Mouse (Mus musculus): ENCODE results near the gene Spata13. TPM values are rescaled to one million over a fixed set of nuclear protein-coding genes. Genes with fewer than 3 reads are reported as not detected.

Gene Spata13
- total and polyA plus RNA-seq, 3 experiments: 0.39 to 1.5 TPM; not detected in 1

GRCm38 (mm10) chr14:60746141-60746540, 112.3 kb downstream of the Spata13 start:
- H3K36me3 ChIP-seq (ENCODE audit: control insufficient read depth in 1 of 2, insufficient read depth in 2 of 2, low read length in 2 of 2): no peaks in the 10 kb centered on the region
- H3K27me3 ChIP-seq (ENCODE audit: control insufficient read depth in 1 of 2, insufficient read depth in 2 of 2, low read length in 2 of 2): no peaks in the 10 kb centered on the region
- H3K4me3 ChIP-seq (ENCODE audit: control insufficient read depth in 1 of 2, insufficient read depth in 1 of 2, low read depth in 2 of 2, low read length in 2 of 2): no peak overlapping the region
- no peak for TF ChIP-seq E2F4 (IDR thresholded peaks at IDR 0.05; ENCODE audit: borderline replicate concordance, low read depth, low read length)
- 0 out of 2 replicates have a peak, but pooled peaks have one; percentile 12 for TF ChIP-seq MAFK (IDR thresholded peaks at IDR 0.05; ENCODE audit: borderline replicate concordance, low read depth, low read length)
- H3K9me3 ChIP-seq (replicated peaks; ENCODE audit: insufficient read depth, low read length): no peaks in the 10 kb centered on the region
- no peaks in the 10 kb centered on the region for H3K79me2 ChIP-seq (ENCODE audit: control insufficient read depth, insufficient read depth, low read length, poor library complexity)
- no peak for DNase-seq (ENCODE audit: low read depth, low spot score)
- H3K9ac ChIP-seq (ENCODE audit: control insufficient read depth, low read depth, low read length, poor library complexity, severe bottlenecking): no peak overlapping the region
- H3K4me1 ChIP-seq (ENCODE audit: control insufficient read depth in 1 of 2, insufficient read depth in 2 of 2, low read length in 2 of 2): no peaks in the 10 kb centered on the region
- no peak overlapping the region for H3K27ac ChIP-seq (ENCODE audit: control insufficient read depth, low read depth, low read length)

DNA sequence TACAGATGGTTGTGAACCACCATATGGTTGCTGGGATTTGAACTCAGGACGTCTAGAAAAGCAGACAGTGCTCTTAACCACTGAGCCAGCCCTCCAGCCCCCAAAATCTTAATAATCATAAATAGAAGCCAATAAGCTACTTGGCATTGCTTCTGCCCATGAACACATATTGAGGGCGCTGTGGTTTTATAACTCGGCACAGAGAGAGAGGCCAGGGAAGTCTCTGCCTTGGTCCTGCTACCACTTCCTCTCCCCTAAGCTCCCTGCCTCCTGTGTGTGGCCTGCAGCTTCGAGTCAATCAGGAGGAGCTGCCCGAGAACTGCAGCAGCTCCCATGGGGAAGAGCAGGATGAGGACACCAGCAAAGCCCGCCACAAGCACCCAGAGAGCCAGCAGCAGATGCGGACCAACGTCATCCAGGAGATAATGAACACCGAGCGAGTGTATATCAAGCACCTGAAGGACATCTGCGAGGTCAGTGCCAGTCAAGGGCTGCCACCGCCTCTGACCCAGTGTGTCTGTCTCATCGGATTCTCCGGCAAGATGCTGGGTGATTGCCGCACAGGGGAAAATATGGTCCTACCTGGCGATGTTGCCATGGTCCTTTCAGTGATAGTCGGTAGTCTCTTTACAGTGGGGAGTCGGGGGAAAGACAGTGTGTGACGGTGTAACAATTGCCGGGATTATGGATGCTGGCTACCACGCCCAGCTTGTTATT, 113.5 kb downstream of the Spata13 start:
- Histone ChIP-seq H3K4me3 (ENCODE audit: control insufficient read depth in 1 of 2, insufficient read depth in 1 of 2, low read depth in 2 of 2, low read length in 2 of 2) (no peak overlapping the region), H3K27ac (ENCODE audit: control insufficient read depth, low read depth, low read length) (no peak overlapping the region), H3K9ac (ENCODE audit: control insufficient read depth, low read depth, low read length, poor library complexity, severe bottlenecking) (no peak overlapping the region), H3K36me3 (ENCODE audit: control insufficient read depth in 1 of 2, insufficient read depth in 2 of 2, low read length in 2 of 2) (no peaks in the 10 kb centered on the region), H3K79me2 (ENCODE audit: control insufficient read depth, insufficient read depth, low read length, poor library complexity) (no peaks in the 10 kb centered on the region), H3K9me3 (replicated peaks; ENCODE audit: insufficient read depth, low read length) (no peaks in the 10 kb centered on the region), H3K4me1 (ENCODE audit: control insufficient read depth in 1 of 2, insufficient read depth in 2 of 2, low read length in 2 of 2) (no peaks in the 10 kb centered on the region), H3K27me3 (ENCODE audit: control insufficient read depth in 1 of 2, insufficient read depth in 2 of 2, low read length in 2 of 2) (no peaks in the 10 kb centered on the region)
- no peak for DNase-seq (ENCODE audit: low read depth, low spot score)
- TF ChIP-seq MAX (IDR thresholded peaks at IDR 0.05; ENCODE audit: low read length): no peak
- no peak for TF ChIP-seq CHD1 (IDR thresholded peaks at IDR 0.05; ENCODE audit: low read depth, low read length)
- TF ChIP-seq BHLHE40 (IDR thresholded peaks at IDR 0.05; ENCODE audit: borderline replicate concordance, low read depth, low read length): no peak
- no peak for TF ChIP-seq USF2 (IDR thresholded peaks at IDR 0.05; ENCODE audit: borderline replicate concordance in 1 of 2, insufficient read depth in 1 of 2, low read depth in 1 of 2, low read length in 2 of 2)
- no peak for TF ChIP-seq ZKSCAN1 (IDR thresholded peaks at IDR 0.05; ENCODE audit: low read depth, low read length)

GRCm38 (mm10) chr14:60749880-60750279, 116.1 kb downstream of the Spata13 start:
- no peaks in the 10 kb centered on the region for H3K9me3 ChIP-seq (replicated peaks; ENCODE audit: insufficient read depth, low read length)
- no peaks in the 10 kb centered on the region for H3K36me3 ChIP-seq (ENCODE audit: control insufficient read depth in 1 of 2, insufficient read depth in 2 of 2, low read length in 2 of 2)
- TF ChIP-seq SMC3 (IDR thresholded peaks at IDR 0.05; ENCODE audit: low read depth, low read length) (no peak), BHLHE40 (IDR thresholded peaks at IDR 0.05; ENCODE audit: borderline replicate concordance, low read depth, low read length) (no peak)
- H3K4me1 ChIP-seq (ENCODE audit: control insufficient read depth in 1 of 2, insufficient read depth in 2 of 2, low read length in 2 of 2): no peaks in the 10 kb centered on the region
- no peak overlapping the region for H3K4me3 ChIP-seq (ENCODE audit: control insufficient read depth in 1 of 2, insufficient read depth in 1 of 2, low read depth in 2 of 2, low read length in 2 of 2)
- H3K79me2 ChIP-seq (ENCODE audit: control insufficient read depth, insufficient read depth, low read length, poor library complexity): no peaks in the 10 kb centered on the region
- no peak overlapping the region for H3K9ac ChIP-seq (ENCODE audit: control insufficient read depth, low read depth, low read length, poor library complexity, severe bottlenecking)
- no peaks in the 10 kb centered on the region for H3K27me3 ChIP-seq (ENCODE audit: control insufficient read depth in 1 of 2, insufficient read depth in 2 of 2, low read length in 2 of 2)
- no peak overlapping the region for H3K27ac ChIP-seq (ENCODE audit: control insufficient read depth, low read depth, low read length)
- no peak for DNase-seq (ENCODE audit: low read depth, low spot score)

Data from MEL (cell line).